Mouse (Mus musculus) stomach, embryonic 14.5 days (tissue): ENCODE results near the gene Chchd6. TPM values are rescaled to one million over a fixed set of nuclear protein-coding genes. Genes with fewer than 3 reads are reported as not detected.

Source experiments
- ATAC-seq: fragments of 200-750 bp; cut with Nextera tagmentation; 2 replicates; pipeline ENCODE4 v1.8.0; 2017; ENCODE audit warnings: low read depth, moderate TSS enrichment; ENCODE audit not compliant: insufficient number of reproducible peaks, insufficient read depth, low FRiP score
- H3K27ac ChIP-seq: fragments of 300-500 bp; sonication (generic); 2 replicates; pipeline ENCODE4 v1.5.1; 2014; ENCODE audit warnings: mild to moderate bottlenecking, low read length, moderate library complexity, mixed read lengths
- H3K27me3 ChIP-seq: fragments of 300-500 bp; sonication (generic); 2 replicates; pipeline ENCODE4 v1.6.1; 2014; ENCODE audit warnings: low read length, control low read depth, mixed read lengths; ENCODE audit not compliant: control insufficient read depth, insufficient read depth
- H3K36me3 ChIP-seq: fragments of 300-500 bp; sonication (generic); 2 replicates; pipeline ENCODE4 v1.6.1; 2014; ENCODE audit warnings: mild to moderate bottlenecking, control low read depth, low read length, moderate library complexity, mixed read lengths; ENCODE audit not compliant: control insufficient read depth, insufficient read depth
- H3K4me1 ChIP-seq: fragments of 300-500 bp; sonication (generic); 2 replicates; pipeline ENCODE4 v1.6.1; 2014; ENCODE audit warnings: low read length, control low read depth, mixed read lengths; ENCODE audit not compliant: control insufficient read depth, insufficient read depth
- H3K4me2 ChIP-seq: fragments of 300-500 bp; sonication (generic); replicated peaks from 2 replicates; pipeline ENCODE4 v1.6.1; 2014; ENCODE audit warnings: low read depth, low read length, control low read depth
- H3K4me3 ChIP-seq: fragments of 300-500 bp; sonication (generic); 2 replicates; pipeline ENCODE4 v1.5.1; 2014; ENCODE audit warnings: low read depth, low read length, control low read depth
- H3K9ac ChIP-seq: fragments of 300-500 bp; sonication (generic); replicated peaks from 2 replicates; pipeline ENCODE4 v1.6.1; 2014; ENCODE audit warnings: low read depth, mild to moderate bottlenecking, control low read depth, low read length, moderate library complexity, mixed read lengths
- H3K9me3 ChIP-seq: fragments of 300-500 bp; sonication (generic); 2 replicates; pipeline ENCODE4 v1.6.1; 2016; ENCODE audit warnings: low read depth, low read length, control low read depth; ENCODE audit not compliant: control insufficient read depth
- WGBS: fragments of 180-500 bp; shearing (Covaris S2); extraction: QIAGEN DNeasy Blood & Tissue Kit; methylation state at CpG from one replicate; pipeline ENCODE4 v1.1.7; 2014; 5-methylcytosine and 5-hydroxymethylcytosine counted together
- polyA plus RNA-seq: library from polyadenylated mRNA; unstranded; fragments of >200 nt; fragmentation: Nextera tagmentation; extraction: Ambion mirVana; gene quantifications from 2 replicates; pipeline ENCODE4 v1.2.1, GENCODE M21; 2014

Chchd6 gene
- polyA plus RNA-seq, 1 experiment from 2014 or later = 62.0 TPM

- Histone ChIP-seq H3K27me3 (no peaks in the 10 kb centered on the region), H3K4me2 (no peak overlapping the region), H3K36me3 (no peaks in the 10 kb centered on the region), H3K4me3 (no peak overlapping the region), H3K27ac (no peak overlapping the region), H3K9me3 (no peaks in the 10 kb centered on the region), H3K4me1 (peaks cover 3% of the 10 kb centered on the region; the same call in 1 of the 2 replicates), H3K9ac (no peak overlapping the region)
- 62% methylated on average over 5 of the region's 5 CpGs for WGBS
- no peak; the same call in 1 of the 2 replicates for ATAC-seq
Observed at GRCm38 (mm10) chr6:89554029-89554428, 41.4 kb downstream of the Chchd6 start.

GRCm38 (mm10) chr6:89553012-89553704 is 42.3 kb downstream of the Chchd6 start:
- Histone ChIP-seq H3K27ac (no peak overlapping the region), H3K4me2 (no peak overlapping the region), H3K27me3 (no peaks in the 10 kb centered on the region), H3K9me3 (no peaks in the 10 kb centered on the region), H3K9ac (no peak overlapping the region), H3K4me3 (no peak overlapping the region), H3K36me3 (no peaks in the 10 kb centered on the region), H3K4me1 (peaks cover 3% of the 10 kb centered on the region; the same call in 1 of the 2 replicates)
- no peak for ATAC-seq
- 10% methylated on average over 4 of the region's 4 CpGs for WGBS

- WGBS = 87% methylated on average over 6 of the region's 6 CpGs
- no peak overlapping the region for H3K9ac ChIP-seq
Observed at GRCm38 (mm10) chr6:89552321-89553011, 43.0 kb downstream of the Chchd6 start.

GRCm38 (mm10) chr6:89549157-89549556 is 46.3 kb downstream of the Chchd6 start:
- Histone ChIP-seq H3K4me1 (peaks cover 3% of the 10 kb centered on the region; the same call in 1 of the 2 replicates), H3K36me3 (no peaks in the 10 kb centered on the region), H3K27me3 (no peaks in the 10 kb centered on the region), H3K9ac (no peak overlapping the region), H3K4me2 (no peak overlapping the region), H3K4me3 (no peak overlapping the region), H3K9me3 (no peaks in the 10 kb centered on the region), H3K27ac (no peak overlapping the region)
- ATAC-seq = no peak
- WGBS = 45% methylated on average over 3 of the region's 3 CpGs

More at GRCm38 (mm10) chr6:89552321-89553011, 43.0 kb downstream of the Chchd6 start:
- H3K9me3 ChIP-seq = no peaks in the 10 kb centered on the region
- H3K4me2 ChIP-seq = no peak overlapping the region
- H3K4me3 ChIP-seq = no peak overlapping the region
- H3K27ac ChIP-seq = no peak overlapping the region
- no peak for ATAC-seq
- peaks cover 3% of the 10 kb centered on the region; the same call in 1 of the 2 replicates for H3K4me1 ChIP-seq
- H3K36me3 ChIP-seq = no peaks in the 10 kb centered on the region
- H3K27me3 ChIP-seq = no peaks in the 10 kb centered on the region

- no peak for ATAC-seq
- WGBS = 83% methylated on average over 3 of the region's 3 CpGs
- Histone ChIP-seq H3K9me3 (no peaks in the 10 kb centered on the region), H3K9ac (no peak overlapping the region), H3K4me3 (no peak overlapping the region), H3K36me3 (no peaks in the 10 kb centered on the region), H3K4me1 (peaks cover 1% of the 10 kb centered on the region; the same call in 1 of the 2 replicates), H3K27me3 (no peaks in the 10 kb centered on the region), H3K27ac (no peak overlapping the region), H3K4me2 (no peak overlapping the region)
Observed at GRCm38 (mm10) chr6:89547951-89548350, 47.5 kb downstream of the Chchd6 start.

GRCm38 (mm10) chr6:89538102-89538751 is 57.2 kb downstream of the Chchd6 start:
- Histone ChIP-seq H3K27me3 (no peaks in the 10 kb centered on the region), H3K4me3 (no peak overlapping the region), H3K4me2 (no peak overlapping the region), H3K9me3 (no peaks in the 10 kb centered on the region), H3K9ac (no peak overlapping the region), H3K36me3 (no peaks in the 10 kb centered on the region), H3K27ac (no peak overlapping the region), H3K4me1 (no peaks in the 10 kb centered on the region)
- ATAC-seq = no peak
- 82% methylated on average over 1 of the region's 1 CpGs for WGBS

- WGBS = 70% methylated on average over 1 of the region's 1 CpGs
Observed at GRCm38 (mm10) chr6:89535626-89536225, 59.7 kb downstream of the Chchd6 start.

GRCm38 (mm10) chr6:89524766-89525165 is 70.7 kb downstream of the Chchd6 start:
- no peaks in the 10 kb centered on the region for H3K27me3 ChIP-seq
- no peaks in the 10 kb centered on the region for H3K9me3 ChIP-seq
- 77% methylated on average over 2 of the region's 2 CpGs for WGBS
- H3K9ac ChIP-seq = no peak overlapping the region
- no peaks in the 10 kb centered on the region for H3K4me1 ChIP-seq
- H3K27ac ChIP-seq = no peak overlapping the region
- H3K4me2 ChIP-seq = no peak overlapping the region
- no peak for ATAC-seq
- no peak overlapping the region for H3K4me3 ChIP-seq
- H3K36me3 ChIP-seq = no peaks in the 10 kb centered on the region

More at GRCm38 (mm10) chr6:89535626-89536225, 59.7 kb downstream of the Chchd6 start:
- no peaks in the 10 kb centered on the region for H3K4me1 ChIP-seq
- no peak for ATAC-seq
- no peak overlapping the region for H3K4me2 ChIP-seq
- no peaks in the 10 kb centered on the region for H3K9me3 ChIP-seq
- H3K4me3 ChIP-seq = no peak overlapping the region
- H3K36me3 ChIP-seq = no peaks in the 10 kb centered on the region
- no peaks in the 10 kb centered on the region for H3K27me3 ChIP-seq
- no peak overlapping the region for H3K27ac ChIP-seq
- no peak overlapping the region for H3K9ac ChIP-seq
